Mouse (Mus musculus) cerebellum, adult 2 months (tissue): ENCODE measurements around the gene Adam1a. TPM values are rescaled to one million over a fixed set of nuclear protein-coding genes. Genes with fewer than 3 reads are reported as not detected.

Source experiments
- DNase-seq, 2 experiments: peaks; one replicate each; pipeline ENCODE4 v3.0.0; 2021
- H3K27ac ChIP-seq: fragments of 200-500 bp; 2 replicates; pipeline ENCODE4 v1.5.1; 2012; ENCODE audit warnings: low read length, control low read depth, inconsistent platforms; ENCODE audit not compliant: insufficient read depth
- H3K27me3 ChIP-seq: fragments of 200-500 bp; 2 replicates; pipeline ENCODE4 v1.6.1; 2012; ENCODE audit warnings: inconsistent platforms, mild to moderate bottlenecking, low read length, moderate library complexity; ENCODE audit not compliant: control insufficient read depth, insufficient read depth
- H3K4me1 ChIP-seq: fragments of 200-500 bp; 2 replicates; pipeline ENCODE4 v1.6.1; 2011; ENCODE audit warnings: low read length; ENCODE audit not compliant: control insufficient read depth, insufficient read depth
- H3K4me3 ChIP-seq: fragments of 200-500 bp; replicated peaks from 2 replicates; pipeline ENCODE3; 2011; ENCODE audit warnings: mild to moderate bottlenecking, low read depth, low read length, control low read depth; ENCODE audit not compliant: insufficient read depth
- CTCF ChIP-seq: fragments of 200-500 bp; IDR thresholded peaks from 2 replicates; pipeline ENCODE4 v1.5.1; 2011; ENCODE audit warnings: low read depth, mild to moderate bottlenecking, control low read depth, low read length, moderate library complexity, borderline replicate concordance; ENCODE audit not compliant: insufficient read depth
- POLR2A ChIP-seq: fragments of 200-500 bp; IDR thresholded peaks from 2 replicates; pipeline ENCODE4 v1.6.1; 2011; ENCODE audit warnings: low read length, control low read depth, borderline replicate concordance; ENCODE audit not compliant: insufficient read depth
- WGBS: fragments of 180-500 bp; shearing (Covaris S2); methylation state at CpG from one replicate; pipeline ENCODE4 v1.1.7; 2018; 5-methylcytosine and 5-hydroxymethylcytosine counted together
- polyA plus RNA-seq: library from polyadenylated mRNA; depleted of rRNA; stranded (reverse); fragments of >200 nt; gene quantifications from 2 replicates; pipeline ENCODE4 v1.2.3, GENCODE M21; 2012

Adam1a gene
- polyA plus RNA-seq, 1 experiment = 30.6 TPM

DNA sequence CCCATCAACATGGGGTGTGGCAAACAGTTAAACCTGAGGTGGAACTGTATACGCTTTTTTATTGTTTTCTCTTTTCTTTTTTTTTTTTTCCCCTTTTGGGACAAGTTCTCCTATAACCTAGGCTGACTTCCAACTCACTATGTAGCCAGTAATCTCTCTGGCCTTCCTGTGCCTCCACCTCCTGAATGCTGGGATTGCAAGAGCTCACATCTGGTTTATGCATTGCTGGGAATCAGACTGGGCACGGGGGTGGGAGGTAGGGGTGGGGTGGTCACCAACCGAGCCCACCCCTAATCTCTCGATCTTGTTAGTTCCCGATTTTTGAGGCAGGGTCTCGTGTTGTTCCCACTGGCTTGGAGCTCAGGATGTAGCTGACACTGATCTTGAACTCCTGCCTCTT, 44.6 kb upstream of the Adam1a start:
- TF ChIP-seq CTCF = no peak
- no peak for TF ChIP-seq POLR2A

DNA sequence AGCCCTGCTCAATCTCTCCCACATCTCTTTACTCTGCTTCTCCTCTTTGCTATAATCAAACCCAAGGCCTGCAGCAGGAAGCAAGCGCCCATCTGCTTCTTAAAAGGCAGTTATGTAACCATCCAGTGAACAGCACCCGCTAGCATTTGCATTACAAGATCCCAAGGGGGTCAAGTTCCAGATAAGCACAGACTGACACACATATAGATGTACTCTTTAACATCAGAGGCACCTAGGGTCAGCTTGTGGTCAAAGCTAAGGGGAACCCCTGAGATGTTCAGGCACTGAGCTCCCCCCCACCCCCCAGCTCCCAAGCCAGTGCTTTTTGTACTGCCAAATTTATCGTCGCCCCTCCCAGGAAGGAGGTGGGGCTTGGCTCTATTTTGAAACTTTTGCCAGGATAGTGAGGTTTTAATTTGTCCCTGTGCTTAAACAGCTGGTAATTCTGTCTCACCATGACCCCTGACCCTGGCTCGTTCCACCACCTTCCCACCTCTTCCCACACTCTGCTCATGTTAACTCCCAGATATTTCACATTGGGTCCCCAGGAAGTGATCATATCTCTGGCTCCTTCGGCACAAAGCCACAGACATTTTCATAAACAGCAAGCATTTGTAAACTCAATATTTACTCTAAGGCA, 41.2 kb upstream of the Adam1a start:
- Histone ChIP-seq H3K27ac (no peak overlapping the region; the same call in 1 of the 2 replicates), H3K27me3 (no peaks in the 10 kb centered on the region), H3K4me1 (0 out of 2 replicates have a peak, but pooled peaks cover 3% of the 10 kb centered on the region), H3K4me3 (no peak overlapping the region)
- TF ChIP-seq CTCF (no peak), POLR2A (no peak)
- DNase-seq = no peak
- WGBS = 58% methylated on average over 6 of the region's 6 CpGs

More for the DNA sequence above, 44.6 kb upstream of the Adam1a start:
- WGBS = 83% methylated on average over 6 of the region's 6 CpGs
- H3K4me3 ChIP-seq = no peak overlapping the region
- no peaks in the 10 kb centered on the region for H3K4me1 ChIP-seq
- no peaks in the 10 kb centered on the region for H3K27me3 ChIP-seq
- no peak for DNase-seq
- no peak overlapping the region for H3K27ac ChIP-seq

DNA sequence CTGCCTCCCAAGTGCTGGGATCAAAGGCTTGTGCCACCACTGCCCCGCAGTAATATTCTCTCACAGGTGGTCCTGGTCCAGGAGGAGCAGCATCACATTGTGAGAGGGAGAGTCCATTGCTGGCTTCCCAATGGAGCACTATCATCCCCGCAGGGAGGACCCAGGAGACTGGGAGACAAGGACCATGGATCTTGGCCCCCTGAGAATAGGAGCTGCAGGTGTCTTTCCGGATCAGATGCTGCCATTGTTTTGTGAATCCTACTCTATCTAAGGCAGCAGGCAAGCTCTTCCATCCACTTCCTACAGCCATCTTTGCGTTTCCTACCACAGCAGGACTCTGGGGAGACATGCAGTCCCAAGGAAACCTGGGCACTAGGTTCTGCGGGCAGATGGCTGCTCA, 40.4 kb upstream of the Adam1a start:
- WGBS = 64% methylated on average over 5 of the region's 5 CpGs
- TF ChIP-seq CTCF (no peak), POLR2A (no peak)
- H3K27ac ChIP-seq = no peak overlapping the region
- 0 out of 2 replicates have a peak, but pooled peaks cover 3% of the 10 kb centered on the region for H3K4me1 ChIP-seq
- no peaks in the 10 kb centered on the region for H3K27me3 ChIP-seq
- DNase-seq = no peak
- no peak overlapping the region for H3K4me3 ChIP-seq

DNA sequence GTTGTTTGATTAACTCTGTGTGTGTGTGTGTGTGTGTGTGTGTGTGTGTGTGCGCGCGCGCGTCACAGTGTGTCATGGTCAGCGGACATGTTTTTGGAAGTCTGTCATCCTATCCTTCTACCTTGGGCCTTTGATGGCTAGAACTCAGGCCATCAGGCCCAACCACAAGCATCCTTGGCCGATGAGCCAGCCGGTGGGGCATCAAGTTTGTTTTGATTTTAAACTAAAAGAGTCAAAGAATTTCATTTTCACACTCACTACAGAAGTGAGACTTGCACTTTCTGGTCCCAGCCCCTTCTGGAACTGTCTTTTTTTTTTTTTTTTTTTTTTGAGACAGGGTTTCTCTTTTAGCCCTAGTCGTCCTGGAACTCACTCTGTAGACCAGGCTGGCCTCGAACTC, 39.7 kb upstream of the Adam1a start:
- Histone ChIP-seq H3K27me3 (no peaks in the 10 kb centered on the region), H3K4me1 (0 out of 2 replicates have a peak, but pooled peaks cover 3% of the 10 kb centered on the region), H3K4me3 (no peak overlapping the region), H3K27ac (no peak overlapping the region)
- 95% methylated on average over 10 of the region's 10 CpGs for WGBS
- TF ChIP-seq CTCF (no peak), POLR2A (no peak)
- no peak for DNase-seq

DNA sequence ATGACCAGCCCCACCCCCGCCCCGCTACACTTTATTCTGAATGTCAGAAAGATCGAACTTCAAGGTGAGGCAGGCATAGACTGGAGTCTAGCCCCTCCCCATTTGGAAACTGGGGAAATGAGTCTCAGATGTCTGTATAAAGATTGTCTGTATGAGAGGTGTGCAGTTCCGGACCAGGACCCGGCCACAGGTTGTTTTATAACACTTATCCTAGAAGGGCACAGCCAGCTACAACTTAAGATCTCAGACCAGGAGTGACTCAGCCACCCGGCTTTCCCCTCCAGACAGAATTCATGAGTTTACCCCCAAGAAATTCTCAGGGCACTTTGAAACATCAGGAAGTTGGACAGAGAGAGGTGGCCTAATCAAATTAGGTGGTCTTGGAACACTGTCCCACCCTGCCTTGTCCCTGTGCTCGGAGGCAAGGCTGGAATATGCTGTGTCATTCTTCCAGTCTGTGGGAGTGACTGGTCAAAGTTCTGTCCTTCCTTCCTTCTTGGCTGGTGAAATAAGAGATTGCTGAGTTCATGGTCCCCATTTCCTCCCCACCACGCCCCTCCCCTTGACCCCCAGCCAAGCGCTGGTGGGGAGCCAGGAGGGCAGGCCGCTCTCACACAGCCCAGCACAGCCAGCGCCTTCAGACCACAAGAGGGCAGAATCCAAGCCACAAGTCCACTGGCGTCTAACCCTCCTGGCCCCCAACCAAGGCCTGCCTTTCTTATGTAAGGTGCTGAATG, 38.7 kb upstream of the Adam1a start:
- no peak overlapping the region for H3K4me3 ChIP-seq
- H3K27ac ChIP-seq = peak overlapping the region; percentile 40; the same call in 1 of the 2 replicates
- no peaks in the 10 kb centered on the region for H3K27me3 ChIP-seq
- 0 out of 2 replicates have a peak, but pooled peaks cover 3% of the 10 kb centered on the region for H3K4me1 ChIP-seq
- peak; percentile 61 to 67 for DNase-seq
- 56% methylated on average over 12 of the region's 12 CpGs for WGBS
- TF ChIP-seq CTCF = peak; percentile 60
- TF ChIP-seq POLR2A = no peak

DNA sequence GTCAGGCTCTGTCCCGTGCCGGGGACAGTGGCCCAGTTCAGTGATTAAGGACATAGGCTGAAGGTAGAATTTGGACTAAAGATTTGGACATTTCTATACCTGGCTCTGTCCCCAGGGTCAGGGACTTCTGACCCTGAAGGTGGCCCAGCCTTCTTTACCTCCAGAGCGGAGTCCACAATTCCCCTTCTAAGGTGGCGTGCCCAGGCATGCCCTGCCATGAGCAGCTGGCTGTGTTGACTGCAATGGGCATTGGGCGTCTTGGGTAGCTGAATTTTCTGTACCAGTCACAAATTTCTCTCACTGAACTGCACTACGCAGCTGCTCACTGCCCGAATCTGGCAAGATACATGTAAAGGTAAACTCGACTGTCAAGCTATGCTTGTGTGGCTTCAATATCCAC, 36.7 kb upstream of the Adam1a start:
- Histone ChIP-seq H3K27me3 (no peaks in the 10 kb centered on the region), H3K4me1 (0 out of 2 replicates have a peak, but pooled peaks cover 3% of the 10 kb centered on the region), H3K4me3 (no peak overlapping the region), H3K27ac (no peak overlapping the region)
- WGBS = 84% methylated on average over 8 of the region's 8 CpGs
- DNase-seq = no peak
- no peak for TF ChIP-seq POLR2A
- no peak for TF ChIP-seq CTCF

DNA sequence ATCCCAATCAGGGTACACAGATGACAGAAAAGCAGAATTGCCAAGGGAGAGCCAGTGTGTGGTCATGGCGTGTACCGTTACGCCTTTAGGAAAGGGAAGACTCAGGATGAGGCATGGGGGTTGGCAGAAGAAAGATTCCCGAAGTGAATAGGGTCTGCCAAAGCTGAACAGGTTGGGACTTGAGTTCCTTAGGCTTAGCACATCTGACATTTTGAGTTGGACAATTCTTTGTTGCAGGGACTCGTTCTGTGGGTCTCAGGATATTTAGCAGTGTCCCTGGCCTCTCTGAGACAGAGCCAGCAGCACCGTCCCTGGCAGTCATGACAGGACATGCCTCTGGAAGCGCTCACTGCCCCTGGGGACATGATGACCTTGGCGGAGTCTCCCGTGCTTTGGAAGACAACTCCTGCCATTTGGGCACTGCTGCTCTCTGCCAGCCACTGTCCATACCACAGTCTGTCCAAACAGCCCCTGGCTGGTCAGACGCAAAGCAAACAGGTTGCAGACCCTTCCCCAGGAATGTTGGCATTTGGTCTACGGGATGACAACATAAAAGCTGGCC, 31.7 kb upstream of the Adam1a start:
- DNase-seq = no peak
- no peaks in the 10 kb centered on the region for H3K27me3 ChIP-seq
- 32% methylated on average over 11 of the region's 11 CpGs for WGBS

More for the DNA sequence above, 31.7 kb upstream of the Adam1a start:
- Histone ChIP-seq H3K4me3 (no peak overlapping the region), H3K4me1 (no peaks in the 10 kb centered on the region), H3K27ac (no peak overlapping the region)
- TF ChIP-seq CTCF (no peak), POLR2A (no peak)
